Mouse (Mus musculus) mouse embryonic stem cell (cell line): ENCODE results near the gene Samd4.

Source experiments
- in situ Hi-C, 2 experiments: fragments of 300-500 bp; cut with MboI; formaldehyde crosslinking; loops; 1 replicate in 1 of 2; 3 replicates in 1 of 2; pipeline ENCODE4 v1.14.3; 2019 to 2020; ENCODE audit warnings: low sequenced_read_pairs in 2 of 2, low pct_unique_long_range_greater_than_20kb in 1 of 2, mixed read lengths in 1 of 2; ENCODE audit not compliant: unreplicated experiment in 1 of 2

Samd4 gene

DNA sequence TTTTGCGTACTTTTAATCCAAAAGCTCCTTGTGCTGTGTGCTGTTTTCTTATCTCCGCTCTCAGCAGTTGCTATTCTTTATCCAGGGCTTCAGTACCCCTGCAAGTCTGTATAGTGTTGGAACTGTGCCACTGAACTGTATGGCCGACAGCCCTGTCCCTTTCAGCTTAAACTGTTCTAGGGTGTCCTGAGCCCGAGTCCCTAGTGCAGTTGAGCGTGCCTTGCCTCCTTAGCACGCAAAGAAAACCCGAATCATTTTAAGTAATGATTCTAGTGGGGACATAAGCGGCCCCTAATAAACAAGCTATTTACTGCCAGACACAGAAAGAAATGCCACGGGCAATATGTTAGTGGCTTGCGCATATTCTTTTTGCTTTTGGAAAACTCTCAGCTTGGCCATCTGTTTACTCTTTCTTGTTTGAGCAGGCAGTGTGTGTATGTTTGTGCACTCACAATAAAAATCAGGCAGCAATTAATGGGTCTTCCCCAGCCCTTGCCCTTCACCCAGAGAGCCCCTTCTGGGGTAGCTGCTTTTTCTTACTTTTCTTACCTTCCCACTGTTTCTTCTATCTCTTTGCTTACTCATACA is 63.3 kb downstream of the Samd4 start:
- in situ Hi-C loops, result no loop called here

DNA sequence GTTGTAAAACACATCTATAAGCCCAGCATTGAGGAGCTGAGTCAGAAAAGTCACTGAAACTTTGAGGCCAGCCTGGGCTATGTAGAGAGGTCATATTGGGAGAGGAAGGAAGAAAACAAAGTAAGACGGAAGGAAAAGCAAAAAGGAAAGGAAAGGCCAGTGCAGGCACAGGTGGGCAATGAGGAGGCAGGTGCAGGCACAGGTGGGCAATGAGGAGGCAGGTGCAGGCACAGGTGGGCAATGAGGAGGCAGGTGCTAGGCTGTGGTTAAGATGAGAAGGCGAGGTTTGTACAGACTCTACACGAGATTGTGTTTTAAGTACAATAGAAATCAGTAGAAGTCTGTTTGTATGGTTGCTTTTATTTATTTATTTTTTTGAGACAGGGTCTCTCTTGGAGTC is 65.0 kb downstream of the Samd4 start:
- in situ Hi-C loops, result no loop called here

DNA sequence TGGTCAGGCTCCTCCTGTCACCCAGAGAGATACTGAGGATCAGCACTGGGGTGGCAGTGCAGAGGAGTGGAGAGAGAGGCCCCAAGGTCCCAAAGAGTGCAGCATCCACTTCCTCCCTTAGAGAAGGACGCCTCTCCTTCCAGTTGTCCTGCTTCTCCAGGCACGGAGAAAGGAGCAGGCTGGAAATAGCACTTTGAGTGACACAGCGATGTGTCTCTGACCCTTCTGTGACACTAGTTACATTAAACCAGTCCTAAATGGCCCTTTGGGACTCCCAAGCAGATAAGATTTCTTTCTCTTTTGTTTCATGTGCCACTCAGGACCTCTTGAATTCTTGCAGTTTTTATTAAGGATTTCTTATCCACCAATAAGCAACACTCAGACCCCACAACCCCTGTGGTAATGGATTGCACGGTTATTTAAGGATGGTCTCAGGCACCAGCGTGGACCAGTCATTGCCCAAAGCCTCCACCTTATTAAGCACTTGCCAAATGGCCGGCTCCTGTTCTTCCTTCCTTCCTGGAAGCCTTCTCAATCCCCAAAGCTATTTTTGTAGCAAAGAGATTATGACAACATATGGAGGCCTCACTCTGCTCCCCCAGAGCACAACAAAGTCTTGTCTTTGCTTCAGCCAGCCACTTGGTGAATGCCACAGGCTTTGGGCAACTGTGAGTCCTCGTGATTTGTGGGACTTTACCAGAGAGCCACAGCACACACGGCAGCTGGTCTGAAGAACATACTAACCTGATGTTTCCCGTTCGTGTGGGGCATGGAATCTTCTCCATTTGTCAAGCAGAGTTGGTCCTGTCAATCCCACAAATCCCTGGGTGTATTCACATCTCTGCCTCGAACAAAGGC is 68.1 kb downstream of the Samd4 start:
- in situ Hi-C loops, result no loop called here

DNA sequence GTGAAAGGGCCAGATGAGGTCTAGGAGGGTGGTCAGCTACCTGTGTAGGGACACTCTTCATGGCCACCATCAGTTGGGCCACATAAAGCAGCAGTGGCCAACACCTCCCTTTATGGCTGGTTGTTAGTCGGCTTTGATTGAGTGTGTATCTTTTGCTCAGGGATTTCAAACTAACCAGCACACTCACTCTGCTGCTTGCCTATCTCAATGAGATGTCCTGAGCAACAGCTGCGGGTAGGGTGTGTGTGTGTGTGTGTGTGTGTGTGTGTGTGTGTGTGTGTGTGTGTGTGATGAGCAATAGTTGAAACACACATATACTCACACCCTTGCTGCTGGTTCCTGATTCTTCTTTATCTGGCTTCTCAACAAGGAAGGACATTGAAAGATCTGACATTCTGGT is 69.6 kb downstream of the Samd4 start:
- in situ Hi-C loops, result no loop called here

DNA sequence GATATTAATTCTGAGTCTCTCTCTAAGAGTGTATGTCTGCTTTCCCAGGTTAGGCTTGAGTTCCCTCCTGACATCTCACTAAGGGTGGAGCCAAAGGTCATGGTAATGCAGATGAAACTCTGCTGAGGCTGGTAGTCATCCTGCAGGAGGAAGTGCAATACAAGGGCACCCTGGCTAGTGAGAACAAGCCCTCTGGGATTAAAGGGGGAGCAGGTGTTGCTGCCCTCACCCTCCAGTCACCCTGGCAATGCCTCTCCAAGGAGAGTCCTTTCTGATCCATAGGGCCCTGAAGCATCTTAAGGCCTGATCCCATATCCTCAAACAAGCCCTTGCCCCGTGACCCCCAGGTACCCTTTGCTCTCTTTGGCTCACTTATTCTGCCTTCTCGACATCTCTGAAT is 72.5 kb downstream of the Samd4 start:
- in situ Hi-C loops, result no loop called here

DNA sequence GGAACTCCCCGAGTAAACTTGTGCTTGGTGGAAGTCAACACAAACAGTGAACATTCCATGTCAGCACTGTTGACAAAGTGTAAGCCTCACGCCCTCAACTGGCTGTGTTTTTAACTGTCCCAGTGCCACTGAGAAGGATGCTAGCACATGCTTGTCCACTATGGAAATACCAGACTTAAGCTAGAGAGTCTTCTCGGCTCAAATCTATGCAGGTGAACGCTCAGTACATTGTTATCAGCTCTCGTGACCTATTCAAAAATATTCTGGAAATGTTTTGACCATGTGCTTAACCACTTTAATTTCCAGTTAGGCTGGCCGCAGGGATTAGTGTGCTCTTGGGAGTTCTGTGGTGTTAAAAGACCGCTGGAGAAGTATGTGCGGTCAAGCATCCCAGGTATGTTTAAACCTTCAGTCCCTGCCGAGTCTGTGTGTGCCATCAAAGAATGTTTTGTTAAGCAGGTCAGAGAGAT is 73.0 kb downstream of the Samd4 start:
- in situ Hi-C loops, result no loop called here

DNA sequence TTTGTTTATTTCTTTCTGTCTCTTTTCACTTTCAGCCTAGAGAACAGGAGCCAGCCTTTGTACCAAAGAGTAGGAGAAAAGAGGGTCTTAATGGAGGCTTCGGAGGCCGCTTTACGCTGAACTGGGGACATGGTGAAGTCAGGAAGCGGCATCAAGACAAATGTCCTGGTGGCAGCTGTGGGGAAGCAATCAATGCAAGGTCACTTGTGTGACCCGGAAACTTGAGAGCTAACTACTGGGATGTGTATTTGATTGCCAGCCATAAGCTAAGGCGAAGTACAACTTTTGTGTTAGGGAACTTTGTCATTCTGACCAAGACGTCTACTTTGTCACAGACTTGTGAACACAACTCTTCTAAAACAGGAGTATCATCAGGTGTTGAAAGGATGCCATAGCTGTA is 73.5 kb downstream of the Samd4 start:
- in situ Hi-C loops, result no loop called here

DNA sequence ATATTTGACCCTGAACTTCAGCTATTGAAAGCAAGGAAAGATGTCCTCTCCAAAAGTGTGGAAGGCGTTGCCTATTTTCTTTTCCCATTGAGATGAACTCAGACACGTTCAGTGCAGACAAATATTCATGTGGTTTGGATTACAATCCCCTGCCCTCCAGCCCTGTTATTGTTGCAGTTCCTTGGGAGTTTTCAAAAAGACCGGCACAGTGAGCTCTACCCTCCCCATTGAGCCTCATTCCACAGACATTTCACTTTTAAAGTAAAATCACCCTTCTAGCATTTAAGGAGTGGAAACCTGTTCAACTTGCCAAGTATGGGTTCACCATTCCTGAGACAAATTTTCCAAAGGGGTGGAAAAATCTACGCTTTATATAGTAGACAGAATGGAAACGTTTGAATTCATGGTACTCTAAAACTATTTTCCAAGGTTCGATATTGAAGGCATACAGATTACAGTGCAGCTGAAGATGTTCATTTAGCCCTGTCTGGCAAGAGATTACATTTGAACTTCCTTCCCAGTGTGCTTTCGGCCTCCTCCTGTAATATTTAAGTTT is 76.6 kb downstream of the Samd4 start:
- in situ Hi-C loops, result no loop called here

DNA sequence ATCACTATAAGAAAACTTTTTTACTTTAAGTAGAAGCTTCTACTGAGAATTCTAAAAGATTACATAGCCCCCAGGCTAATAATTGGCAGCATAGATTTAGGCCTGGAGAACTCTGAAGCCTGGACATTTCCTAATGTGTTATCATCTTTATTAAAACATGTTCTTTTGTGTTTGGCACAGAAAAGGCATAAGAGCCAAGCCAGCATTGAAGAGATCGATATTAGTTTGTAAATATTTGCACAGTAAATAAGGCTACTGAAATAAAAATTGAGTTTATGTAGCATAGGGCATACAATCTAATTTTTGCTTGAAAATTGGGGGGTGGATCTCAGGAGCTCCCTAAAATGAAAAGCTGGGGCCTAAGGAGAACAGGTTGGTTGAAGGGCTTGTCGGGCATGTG is 77.2 kb downstream of the Samd4 start:
- in situ Hi-C loops, result no loop called here

DNA sequence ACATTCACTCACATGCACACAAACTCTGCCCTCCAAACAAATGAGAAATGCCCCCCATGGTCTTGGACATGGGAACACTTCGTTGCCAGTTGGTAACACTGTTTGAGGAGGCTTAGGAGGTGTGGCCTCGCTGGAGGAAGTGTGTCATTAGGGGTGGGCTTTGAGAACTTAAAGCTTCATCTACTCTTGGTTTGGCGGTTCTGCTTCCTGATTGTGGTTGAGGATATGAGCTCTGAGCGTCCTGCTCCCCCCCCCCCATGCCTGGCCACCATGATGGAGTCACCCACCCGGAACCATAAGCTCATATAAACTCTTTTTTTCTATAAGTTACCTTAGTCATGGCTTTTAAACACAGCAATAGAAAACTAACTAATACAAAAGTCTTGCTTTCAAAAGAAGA is 80.2 kb downstream of the Samd4 start:
- in situ Hi-C loops, result no loop called here

DNA sequence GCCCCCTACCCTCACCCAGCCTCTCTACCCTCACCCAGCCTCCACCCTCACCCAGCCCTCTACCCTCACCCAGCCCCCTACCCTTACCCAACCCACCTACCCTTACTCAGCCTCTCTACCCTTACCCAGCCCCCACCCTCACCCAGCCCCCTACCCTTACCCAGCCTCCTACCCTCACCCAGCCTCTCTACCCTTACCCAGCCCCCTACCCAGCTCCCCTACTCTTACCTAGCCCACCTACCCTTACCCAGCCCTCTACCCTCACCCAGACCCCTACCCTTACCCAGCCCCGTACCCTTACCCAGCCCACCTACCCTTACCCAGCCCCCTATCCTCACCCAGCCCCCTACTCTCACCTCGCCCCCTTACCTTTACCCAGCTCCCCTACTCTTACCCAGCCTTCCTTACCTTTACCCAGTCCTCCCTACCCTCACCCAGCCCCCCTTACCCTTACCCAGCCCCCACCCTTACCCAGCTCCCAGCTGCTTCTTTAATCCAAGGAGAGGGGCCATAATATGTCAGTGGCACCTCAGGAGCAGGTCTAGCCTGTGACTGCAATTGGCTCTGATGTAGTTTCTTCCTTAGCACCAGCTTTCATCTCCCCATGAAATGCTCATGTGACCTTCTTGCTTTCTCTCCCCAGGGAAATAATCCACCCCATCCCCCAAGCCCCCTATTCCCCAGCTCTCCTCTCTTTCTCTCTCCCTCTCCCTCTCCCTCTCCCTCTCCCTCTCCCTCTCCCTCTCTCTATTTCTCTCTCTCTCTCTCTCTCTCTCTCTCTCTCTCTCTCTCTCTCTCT is 81.6 kb downstream of the Samd4 start:
- in situ Hi-C loops, result no loop called here

DNA sequence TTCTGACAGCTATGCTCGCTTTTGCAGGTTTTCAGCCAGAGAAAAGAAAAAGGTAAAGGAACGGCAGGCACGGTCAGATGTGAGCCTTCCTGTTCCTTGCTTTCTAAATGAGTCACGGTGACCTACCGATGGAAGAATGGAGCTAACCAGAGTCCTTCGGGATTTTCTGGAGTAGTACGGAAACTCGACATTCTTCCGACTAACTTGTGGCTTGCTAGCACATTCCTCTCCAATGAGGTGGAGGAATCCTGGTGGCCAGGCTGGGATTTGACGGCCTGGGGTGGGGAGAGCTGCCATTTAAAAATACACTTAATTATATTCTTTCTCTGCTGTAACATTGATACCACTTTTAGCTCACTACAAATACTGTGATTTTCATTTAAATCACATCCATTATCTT is 83.6 kb downstream of the Samd4 start:
- in situ Hi-C loops, result no loop called here

DNA sequence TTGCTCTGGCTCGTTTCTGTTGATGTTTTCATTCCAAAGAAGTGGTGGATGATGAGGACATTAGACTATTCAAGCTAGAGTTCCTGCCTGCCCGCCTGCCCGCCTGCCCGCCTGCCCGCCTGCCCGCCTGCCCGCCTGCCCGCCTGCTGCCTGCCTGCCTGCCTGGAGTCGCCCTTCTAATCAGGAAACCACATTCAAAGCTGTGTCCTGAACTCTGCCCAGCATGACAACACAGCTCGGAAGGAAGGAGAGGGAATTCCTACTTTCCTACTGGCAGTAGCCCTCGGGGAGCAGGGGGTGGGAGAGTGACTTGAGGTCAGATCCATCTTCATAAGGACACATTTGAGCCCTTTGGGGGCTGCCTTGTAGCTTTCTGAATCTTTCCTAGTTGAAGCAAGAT is 85.4 kb downstream of the Samd4 start:
- in situ Hi-C loops, result no loop called here

DNA sequence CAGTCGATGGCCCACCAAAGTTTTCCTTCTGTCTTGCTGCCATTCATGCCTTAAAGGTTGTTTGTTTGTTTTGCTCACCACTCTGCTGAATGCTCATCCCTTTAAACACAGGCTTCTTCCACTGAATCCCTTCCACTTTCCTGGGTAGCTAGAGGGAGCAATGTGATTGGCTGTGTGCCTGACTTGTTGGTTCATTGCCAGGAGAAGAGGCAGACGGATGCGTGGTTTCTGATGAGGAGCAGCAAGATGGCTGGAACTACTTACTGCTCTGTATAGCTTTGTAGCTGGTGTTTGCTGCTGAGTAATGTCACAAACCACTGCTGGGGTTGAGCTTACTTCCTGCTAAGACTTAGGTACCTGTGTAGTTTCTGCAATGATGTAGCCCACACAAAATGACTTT is 88.0 kb downstream of the Samd4 start:
- in situ Hi-C loops, result no loop called here

DNA sequence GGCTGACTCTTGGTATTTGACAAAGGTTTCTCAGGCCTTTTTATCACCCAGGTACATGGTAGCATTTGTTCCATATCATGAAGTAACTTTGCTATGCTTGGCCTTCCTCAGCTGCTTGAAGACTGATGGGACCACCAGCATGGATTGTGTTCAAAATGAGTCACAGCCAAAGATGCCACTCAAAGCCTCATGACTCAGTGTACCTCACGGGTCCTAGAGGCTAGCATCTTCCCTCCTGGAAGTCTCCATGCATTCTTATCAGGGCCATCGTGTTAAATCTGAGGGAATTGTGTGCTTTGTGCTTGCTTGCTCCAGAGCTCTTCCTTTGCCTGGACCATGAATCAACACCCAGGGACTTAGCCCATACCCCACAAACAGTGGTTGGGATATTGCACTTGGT is 89.1 kb downstream of the Samd4 start:
- in situ Hi-C loops, result no loop called here

DNA sequence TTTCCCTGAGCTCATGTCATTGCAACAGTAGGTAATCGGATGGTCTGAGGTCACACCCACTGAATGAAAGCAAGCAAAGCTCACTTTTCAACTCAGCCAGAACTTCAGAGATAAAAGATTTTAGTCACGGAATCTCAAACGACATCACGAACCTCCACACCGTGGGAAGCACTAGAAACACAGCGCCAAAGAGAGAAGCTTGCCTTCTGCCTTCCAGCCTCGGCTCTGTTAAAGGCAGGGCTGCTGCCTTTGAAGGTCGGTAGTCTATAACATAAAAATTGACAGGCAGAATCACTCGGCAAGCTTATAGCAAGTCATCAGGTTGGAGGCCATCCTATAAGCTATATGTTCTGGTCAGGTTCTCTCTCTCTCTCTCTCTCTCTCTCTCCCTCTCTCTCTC is 92.2 kb downstream of the Samd4 start:
- in situ Hi-C loops, result no loop called here

DNA sequence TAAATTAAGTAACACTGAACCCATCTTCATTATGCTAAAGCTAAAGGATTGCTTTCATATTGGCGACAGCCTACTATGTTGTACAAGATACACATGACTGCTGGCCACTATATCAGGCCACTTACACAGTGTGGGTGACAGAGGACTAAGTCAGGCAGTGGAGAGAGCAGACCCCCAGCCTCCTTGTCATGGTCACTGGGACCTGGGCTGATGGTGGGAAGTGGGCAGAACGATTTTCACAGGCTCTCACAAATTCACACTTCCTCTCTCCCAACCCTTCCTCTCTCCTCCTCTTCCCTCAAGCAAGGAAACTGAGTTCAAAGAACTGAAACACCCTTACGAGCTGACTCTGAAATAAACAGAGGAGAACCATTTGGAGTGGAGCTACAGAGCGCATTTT is 93.3 kb downstream of the Samd4 start:
- in situ Hi-C loops, result no loop called here

DNA sequence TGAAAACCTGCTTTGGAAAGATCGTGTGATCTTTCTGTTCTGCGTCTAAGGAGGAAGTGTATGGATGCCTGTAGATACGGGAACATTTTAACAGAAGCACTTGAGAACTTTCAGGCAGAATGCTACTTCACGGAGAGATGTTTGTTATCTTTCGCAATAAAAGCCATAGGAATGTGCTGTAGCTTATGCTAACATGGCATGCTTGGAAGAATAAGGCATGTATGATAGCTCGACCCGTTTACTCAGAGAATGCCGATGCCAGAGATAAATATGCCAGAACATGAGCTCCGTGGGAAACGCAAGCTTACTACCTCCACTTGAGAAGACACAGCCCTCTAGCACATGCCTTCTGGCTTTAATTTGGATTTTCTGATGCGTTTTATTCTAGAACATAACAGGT is 94.1 kb downstream of the Samd4 start:
- in situ Hi-C loops, result no loop called here

DNA sequence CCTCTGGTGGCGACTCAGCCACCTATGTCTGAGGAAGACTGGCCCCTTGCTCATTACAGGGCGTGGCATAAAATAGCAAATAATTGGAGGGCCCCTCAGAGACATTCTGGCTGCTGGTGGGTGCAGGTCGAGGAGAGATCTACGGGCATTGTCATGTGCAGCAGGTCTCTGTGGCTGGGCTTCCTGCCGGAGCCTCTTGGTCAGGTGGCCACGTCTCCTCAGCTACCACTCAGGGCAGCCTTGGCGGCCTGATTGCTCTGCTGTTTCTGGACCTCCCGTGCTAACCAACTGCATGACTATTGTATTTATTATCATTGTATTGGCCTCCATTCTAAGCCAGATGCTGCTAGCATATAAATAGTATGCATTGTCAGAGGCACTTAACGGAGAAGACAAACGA is 95.0 kb downstream of the Samd4 start:
- in situ Hi-C loops, result no loop called here
